Mouse (Mus musculus) bone marrow, adult 2 months (tissue): ENCODE data around the gene Pzp. TPM values are rescaled to one million over a fixed set of nuclear protein-coding genes. Genes with fewer than 3 reads are reported as not detected.

Experiments
- H3K27ac ChIP-seq: fragments of 200-500 bp; 2 replicates; pipeline ENCODE4 v1.5.1; 2012; ENCODE audit warnings: low read depth, mild to moderate bottlenecking, control low read depth, inconsistent platforms, low read length; ENCODE audit not compliant: control insufficient read depth, poor library complexity, insufficient read depth
- H3K4me1 ChIP-seq: fragments of 200-500 bp; 2 replicates; pipeline ENCODE4 v1.6.1; 2011; ENCODE audit warnings: low read length; ENCODE audit not compliant: control insufficient read depth, insufficient read depth
- H3K4me3 ChIP-seq: fragments of 200-500 bp; replicated peaks from 2 replicates; pipeline ENCODE3; 2011; ENCODE audit warnings: mild to moderate bottlenecking, low read depth, low read length, control low read depth; ENCODE audit not compliant: control insufficient read depth
- CTCF ChIP-seq: fragments of 200-500 bp; IDR thresholded peaks from 2 replicates; pipeline ENCODE4 v1.5.1; 2011; ENCODE audit warnings: low read length, control low read depth; ENCODE audit not compliant: control insufficient read depth, insufficient read depth
- POLR2A ChIP-seq: fragments of 200-500 bp; IDR thresholded peaks from 2 replicates; pipeline ENCODE4 v1.6.1; 2011; ENCODE audit warnings: low read depth, mild to moderate bottlenecking, control low read depth, low read length, borderline replicate concordance; ENCODE audit not compliant: control insufficient read depth
- WGBS: fragments of 180-500 bp; shearing (Covaris S2); methylation state at CpG from one replicate; pipeline ENCODE4 v1.1.7; 2018; 5-methylcytosine and 5-hydroxymethylcytosine counted together
- polyA plus RNA-seq: library from polyadenylated mRNA; stranded (reverse); fragments of >200 nt; gene quantifications from 2 replicates; pipeline ENCODE4 v1.2.4, GENCODE M21; 2011; ENCODE audit warnings: low replicate concordance; ENCODE audit not compliant: missing spikeins, insufficient read depth, insufficient read length

Pzp gene
- polyA plus RNA-seq, 1 experiment: 8.5 TPM

- 86% methylated on average over 5 of the region's 5 CpGs for WGBS
- Histone ChIP-seq H3K4me3 (no peak overlapping the region), H3K4me1 (no peaks in the 10 kb centered on the region; the same call in 1 of the 2 replicates), H3K27ac (no peak overlapping the region)
- TF ChIP-seq POLR2A (no peak), CTCF (no peak)
These were observed 79.5 kb downstream of the Pzp start for GRCm38 (mm10) chr6:128447063-128447462.

- Histone ChIP-seq H3K4me3 (no peak overlapping the region), H3K27ac (no peak overlapping the region), H3K4me1 (no peaks in the 10 kb centered on the region; the same call in 1 of the 2 replicates)
- TF ChIP-seq POLR2A (no peak), CTCF (peak; percentile 60)
- WGBS: 22% methylated on average over 14 of the region's 14 CpGs
These were observed 80.6 kb downstream of the Pzp start for GRCm38 (mm10) chr6:128445761-128446535.

GRCm38 (mm10) chr6:128440238-128440637 lies 86.3 kb downstream of the Pzp start:
- Histone ChIP-seq H3K27ac (no peak overlapping the region), H3K4me3 (no peak overlapping the region), H3K4me1 (peaks cover 2% of the 10 kb centered on the region)
- 80% methylated on average over 2 of the region's 2 CpGs for WGBS
- TF ChIP-seq CTCF (no peak), POLR2A (no peak)

- H3K4me3 ChIP-seq: peak overlapping the region; percentile 61
- 13% methylated on average over 18 of the region's 18 CpGs for WGBS
- no peak for TF ChIP-seq CTCF
- TF ChIP-seq POLR2A: no peak
- no peak overlapping the region; the same call in 1 of the 2 replicates for H3K27ac ChIP-seq
- H3K4me1 ChIP-seq: peaks cover 2% of the 10 kb centered on the region
These were observed 87.6 kb downstream of the Pzp start for GRCm38 (mm10) chr6:128438871-128439341.

- peak; percentile 62; the same call in 1 of the 2 replicates for TF ChIP-seq POLR2A
- TF ChIP-seq CTCF: no peak
- under 1% methylated on average over 67 of the region's 67 CpGs for WGBS
- Histone ChIP-seq H3K27ac (peak within 1 kb of the TSS; percentile 82), H3K4me3 (peak within 1 kb of the TSS; percentile 85), H3K4me1 (peaks cover 2% of the 10 kb centered on the region)
These were observed 88.1 kb downstream of the Pzp start, which contains the start of gene Fkbp4 for GRCm38 (mm10) chr6:128438317-128438870. TSS of gene Fkbp4 (minus strand) at chr6:128438677.

GRCm38 (mm10) chr6:128437731-128438316 lies 88.7 kb downstream of the Pzp start:
- H3K4me3 ChIP-seq: peak overlapping the region; percentile 85
- no peak for TF ChIP-seq CTCF
- peak; percentile 55; the same call in 1 of the 2 replicates for TF ChIP-seq POLR2A
- peak overlapping the region; percentile 82 for H3K27ac ChIP-seq
- H3K4me1 ChIP-seq: peaks cover 2% of the 10 kb centered on the region
- WGBS: under 1% methylated on average over 52 of the region's 52 CpGs

GRCm38 (mm10) chr6:128437288-128437687 lies 89.2 kb downstream of the Pzp start:
- TF ChIP-seq CTCF (no peak), POLR2A (no peak)
- H3K27ac ChIP-seq: no peak overlapping the region; the same call in 1 of the 2 replicates
- H3K4me3 ChIP-seq: peak overlapping the region; percentile 85
- peaks cover 2% of the 10 kb centered on the region for H3K4me1 ChIP-seq
- WGBS: 6% methylated on average over 10 of the region's 10 CpGs
